Mouse (Mus musculus): ENCODE measurements around the gene E430018J23Rik. TPM values are rescaled to one million over a fixed set of nuclear protein-coding genes. Genes with fewer than 3 reads are reported as not detected.

Gene E430018J23Rik
- 3.8 and 4.6 TPM in 2 replicates for polyA plus RNA-seq (2014; fragmentation: Nextera tagmentation; extraction: Ambion mirVana)

GRCm38 (mm10) chr7:127393157-127393943 lies at the start of gene E430018J23Rik:
E430018J23Rik (minus strand) TSS chr7:127393629.
- Histone ChIP-seq H3K27ac (replicated peaks in 1 of 2; ENCODE audit: control insufficient read depth in 1 of 2, insufficient read depth in 1 of 2, low read depth in 2 of 2, low read length in 2 of 2) (peak within 1 kb of the TSS; percentile 89 to 91), H3K4me3 (ENCODE audit: control insufficient read depth in 1 of 2, insufficient read depth in 1 of 2, low read depth in 1 of 2, low read length in 2 of 2) (peak within 1 kb of the TSS; percentile 66 to 77), H3K4me1 (ENCODE audit: control insufficient read depth in 2 of 2, insufficient read depth in 2 of 2, low read length in 2 of 2) (peaks cover 10 to 12% of the 10 kb centered on the region in 2 experiments), H3K27me3 (ENCODE audit: control insufficient read depth, insufficient read depth, low read length) (no peaks in the 10 kb centered on the region), H3K36me3 (ENCODE audit: control insufficient read depth, insufficient read depth, low read length) (peaks cover 12% of the 10 kb centered on the region; the same call in 1 of the 2 replicates), H3K9me3 (ENCODE audit: control insufficient read depth, low read length) (no peaks in the 10 kb centered on the region), H3K9ac (ENCODE audit: low read length) (peak within 1 kb of the TSS; percentile 81), H3K4me2 (ENCODE audit: low read length) (peak within 1 kb of the TSS; percentile 72)
- WGBS: under 1% methylated on average over 45 of the region's 45 CpGs
- peak; percentile 90 for ATAC-seq (ENCODE audit: insufficient number of reproducible peaks, insufficient read depth, low FRiP score, low read depth)

DNA sequence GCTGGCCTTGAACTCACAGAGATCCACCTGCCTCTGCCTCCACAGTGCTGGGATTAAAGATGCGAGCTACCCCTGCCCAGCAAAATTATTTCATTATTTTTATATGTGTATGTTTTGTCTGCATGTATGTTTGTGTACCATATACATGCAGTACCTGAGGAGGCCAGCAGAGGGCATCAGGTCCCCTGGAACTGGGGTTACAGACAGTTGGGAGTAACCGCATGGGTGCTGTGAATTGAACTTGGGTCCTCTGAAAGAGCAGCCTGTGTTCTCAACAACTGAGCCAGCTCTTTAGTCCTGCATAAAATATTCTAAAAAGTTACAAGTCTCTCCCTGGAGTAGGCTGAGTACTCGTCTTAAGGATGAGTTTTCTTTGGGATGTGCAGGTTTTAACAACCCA lies 44.3 kb upstream of the E430018J23Rik start:
- Histone ChIP-seq H3K9ac (ENCODE audit: low read length) (no peak overlapping the region), H3K4me3 (ENCODE audit: control insufficient read depth in 1 of 2, insufficient read depth in 1 of 2, low read depth in 1 of 2, low read length in 2 of 2) (no peak overlapping the region), H3K27ac (replicated peaks in 1 of 2; ENCODE audit: control insufficient read depth in 1 of 2, insufficient read depth in 1 of 2, low read depth in 2 of 2, low read length in 2 of 2) (no peak overlapping the region), H3K4me1 (ENCODE audit: control insufficient read depth in 2 of 2, insufficient read depth in 2 of 2, low read length in 2 of 2) (no peaks in the 10 kb centered on the region), H3K36me3 (ENCODE audit: control insufficient read depth, insufficient read depth, low read length) (peaks cover 12% of the 10 kb centered on the region), H3K27me3 (ENCODE audit: control insufficient read depth, insufficient read depth, low read length) (no peaks in the 10 kb centered on the region), H3K4me2 (ENCODE audit: low read length) (no peak overlapping the region), H3K9me3 (ENCODE audit: control insufficient read depth, low read length) (peaks cover 5% of the 10 kb centered on the region)
- WGBS: 85% methylated on average over 3 of the region's 3 CpGs
- ATAC-seq (ENCODE audit: insufficient number of reproducible peaks, insufficient read depth, low FRiP score, low read depth): no peak

GRCm38 (mm10) chr7:127435206-127435605 lies 41.8 kb upstream of the E430018J23Rik start:
- 80% methylated on average over 4 of the region's 4 CpGs for WGBS
- no peak for ATAC-seq (ENCODE audit: insufficient number of reproducible peaks, insufficient read depth, low FRiP score, low read depth)
- Histone ChIP-seq H3K9me3 (ENCODE audit: control insufficient read depth, low read length) (peaks cover 5% of the 10 kb centered on the region), H3K27me3 (ENCODE audit: control insufficient read depth, insufficient read depth, low read length) (no peaks in the 10 kb centered on the region), H3K9ac (ENCODE audit: low read length) (no peak overlapping the region), H3K36me3 (ENCODE audit: control insufficient read depth, insufficient read depth, low read length) (no peaks in the 10 kb centered on the region), H3K4me3 (ENCODE audit: control insufficient read depth in 1 of 2, insufficient read depth in 1 of 2, low read depth in 1 of 2, low read length in 2 of 2) (no peak overlapping the region), H3K4me1 (ENCODE audit: control insufficient read depth in 2 of 2, insufficient read depth in 2 of 2, low read length in 2 of 2) (no peaks in the 10 kb centered on the region), H3K27ac (replicated peaks in 1 of 2; ENCODE audit: control insufficient read depth in 1 of 2, insufficient read depth in 1 of 2, low read depth in 2 of 2, low read length in 2 of 2) (no peak overlapping the region), H3K4me2 (ENCODE audit: low read length) (no peak overlapping the region)

DNA sequence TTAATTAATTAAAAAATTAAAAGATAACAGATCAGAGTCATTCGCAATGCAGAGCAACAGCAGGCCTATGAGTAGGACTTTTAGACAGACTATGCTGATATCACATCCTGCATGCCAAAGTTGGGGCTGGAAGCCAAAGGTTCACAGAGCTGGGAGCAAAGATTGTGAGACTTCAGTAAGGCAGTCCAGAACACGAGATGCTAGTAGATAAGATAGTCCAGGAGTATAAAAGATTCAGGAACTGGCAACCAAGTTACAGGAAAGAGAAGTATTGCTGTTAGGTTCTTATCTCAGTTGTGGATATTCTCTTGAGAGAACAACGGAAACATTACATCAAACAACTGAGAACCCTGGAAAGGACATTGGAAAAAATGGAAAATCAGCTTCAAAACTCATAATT lies 32.9 kb upstream of the E430018J23Rik start:
- Histone ChIP-seq H3K4me2 (ENCODE audit: low read length) (no peak overlapping the region), H3K4me3 (ENCODE audit: control insufficient read depth in 1 of 2, insufficient read depth in 1 of 2, low read depth in 1 of 2, low read length in 2 of 2) (no peak overlapping the region), H3K27me3 (ENCODE audit: control insufficient read depth, insufficient read depth, low read length) (peaks cover 7% of the 10 kb centered on the region; the same call in 1 of the 2 replicates), H3K4me1 (ENCODE audit: control insufficient read depth in 2 of 2, insufficient read depth in 2 of 2, low read length in 2 of 2) (peaks cover 0 to under 1% of the 10 kb centered on the region in 2 experiments; a peak in 2 of 4 replicates), H3K9ac (ENCODE audit: low read length) (no peak overlapping the region), H3K9me3 (ENCODE audit: control insufficient read depth, low read length) (no peaks in the 10 kb centered on the region), H3K36me3 (ENCODE audit: control insufficient read depth, insufficient read depth, low read length) (no peaks in the 10 kb centered on the region), H3K27ac (replicated peaks in 1 of 2; ENCODE audit: control insufficient read depth in 1 of 2, insufficient read depth in 1 of 2, low read depth in 2 of 2, low read length in 2 of 2) (no peak overlapping the region)
- no peak for ATAC-seq (ENCODE audit: insufficient number of reproducible peaks, insufficient read depth, low FRiP score, low read depth)
- 45% methylated on average over 3 of the region's 3 CpGs for WGBS

DNA sequence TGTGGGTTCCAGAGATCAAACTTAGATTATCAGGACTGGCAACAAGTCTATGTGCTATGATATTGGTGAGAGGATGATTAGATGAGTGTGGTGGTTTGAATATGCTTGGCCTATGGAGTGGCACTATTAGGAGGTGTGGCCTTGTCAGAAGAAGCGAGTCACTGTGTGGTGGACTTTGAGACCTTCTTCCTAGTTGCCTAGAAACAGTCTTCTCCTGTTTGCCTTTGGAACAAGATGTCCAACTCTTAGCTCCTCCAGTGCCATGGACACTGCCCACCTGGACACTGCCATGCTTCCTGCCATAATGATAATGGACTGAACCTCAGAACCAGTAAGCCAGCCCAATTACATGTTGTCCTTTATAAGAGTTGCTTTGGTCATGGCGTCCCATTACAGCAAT lies 32.5 kb upstream of the E430018J23Rik start:
- WGBS: 79% methylated on average over 2 of the region's 2 CpGs
- Histone ChIP-seq H3K4me2 (ENCODE audit: low read length) (no peak overlapping the region), H3K27ac (replicated peaks in 1 of 2; ENCODE audit: control insufficient read depth in 1 of 2, insufficient read depth in 1 of 2, low read depth in 2 of 2, low read length in 2 of 2) (no peak overlapping the region)

GRCm38 (mm10) chr7:127425291-127425690 lies 31.9 kb upstream of the E430018J23Rik start:
- no peak overlapping the region for H3K4me2 ChIP-seq (ENCODE audit: low read length)
- 84% methylated on average over 3 of the region's 3 CpGs for WGBS
- no peaks in the 10 kb centered on the region for H3K36me3 ChIP-seq (ENCODE audit: control insufficient read depth, insufficient read depth, low read length)
- peaks cover 7% of the 10 kb centered on the region; the same call in 1 of the 2 replicates for H3K27me3 ChIP-seq (ENCODE audit: control insufficient read depth, insufficient read depth, low read length)
- H3K27ac ChIP-seq (replicated peaks in 1 of 2; ENCODE audit: control insufficient read depth in 1 of 2, insufficient read depth in 1 of 2, low read depth in 2 of 2, low read length in 2 of 2): no peak overlapping the region
- H3K9ac ChIP-seq (ENCODE audit: low read length): no peak overlapping the region
- ATAC-seq (ENCODE audit: insufficient number of reproducible peaks, insufficient read depth, low FRiP score, low read depth): no peak
- no peak overlapping the region for H3K4me3 ChIP-seq (ENCODE audit: control insufficient read depth in 1 of 2, insufficient read depth in 1 of 2, low read depth in 1 of 2, low read length in 2 of 2)
- H3K4me1 ChIP-seq (ENCODE audit: control insufficient read depth in 2 of 2, insufficient read depth in 2 of 2, low read length in 2 of 2): peaks cover 0 to 6% of the 10 kb centered on the region in 2 experiments; a peak in 2 of 4 replicates
- no peaks in the 10 kb centered on the region for H3K9me3 ChIP-seq (ENCODE audit: control insufficient read depth, low read length)

More for the DNA sequence above, 32.5 kb upstream of the E430018J23Rik start:
- ATAC-seq (ENCODE audit: insufficient number of reproducible peaks, insufficient read depth, low FRiP score, low read depth): no peak
- Histone ChIP-seq H3K9me3 (ENCODE audit: control insufficient read depth, low read length) (no peaks in the 10 kb centered on the region), H3K27me3 (ENCODE audit: control insufficient read depth, insufficient read depth, low read length) (peaks cover 7% of the 10 kb centered on the region; the same call in 1 of the 2 replicates), H3K4me1 (ENCODE audit: control insufficient read depth in 2 of 2, insufficient read depth in 2 of 2, low read length in 2 of 2) (peaks cover 0 to 5% of the 10 kb centered on the region in 2 experiments; a peak in 2 of 4 replicates), H3K9ac (ENCODE audit: low read length) (no peak overlapping the region), H3K36me3 (ENCODE audit: control insufficient read depth, insufficient read depth, low read length) (no peaks in the 10 kb centered on the region), H3K4me3 (ENCODE audit: control insufficient read depth in 1 of 2, insufficient read depth in 1 of 2, low read depth in 1 of 2, low read length in 2 of 2) (no peak overlapping the region)

DNA sequence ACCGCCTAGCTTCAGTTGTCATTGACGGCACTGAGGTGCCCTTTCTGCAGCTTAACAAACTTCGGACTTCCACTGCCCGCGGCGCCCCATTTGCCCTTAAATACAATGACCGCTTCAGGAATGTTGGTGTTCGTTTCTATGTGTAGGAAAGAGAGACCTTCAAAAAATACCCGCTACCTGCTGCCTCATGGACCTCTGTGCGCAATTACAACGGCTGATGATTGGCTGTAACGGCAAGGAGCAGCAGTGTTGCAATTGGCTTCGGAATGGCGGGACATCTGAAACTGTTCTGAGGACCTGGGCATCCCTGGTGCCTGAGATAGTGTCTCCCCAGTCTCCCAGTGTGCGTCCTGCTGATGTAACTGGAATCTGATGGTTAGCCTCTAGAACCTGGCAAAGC lies 28.8 kb upstream of the E430018J23Rik start:
- Histone ChIP-seq H3K27ac (replicated peaks in 1 of 2; ENCODE audit: control insufficient read depth in 1 of 2, insufficient read depth in 1 of 2, low read depth in 2 of 2, low read length in 2 of 2) (no peak overlapping the region), H3K9me3 (ENCODE audit: control insufficient read depth, low read length) (no peaks in the 10 kb centered on the region), H3K27me3 (ENCODE audit: control insufficient read depth, insufficient read depth, low read length) (peaks cover 7% of the 10 kb centered on the region; the same call in 1 of the 2 replicates), H3K4me2 (ENCODE audit: low read length) (peak overlapping the region; percentile 94), H3K4me1 (ENCODE audit: control insufficient read depth in 2 of 2, insufficient read depth in 2 of 2, low read length in 2 of 2) (peaks cover 0 to 6% of the 10 kb centered on the region in 2 experiments; a peak in 2 of 4 replicates), H3K4me3 (ENCODE audit: control insufficient read depth in 1 of 2, insufficient read depth in 1 of 2, low read depth in 1 of 2, low read length in 2 of 2) (peak overlapping the region; percentile 77 to 80), H3K36me3 (ENCODE audit: control insufficient read depth, insufficient read depth, low read length) (peaks cover 16% of the 10 kb centered on the region), H3K9ac (ENCODE audit: low read length) (peak overlapping the region; percentile 87)
- 1% methylated on average over 15 of the region's 15 CpGs for WGBS
- ATAC-seq (ENCODE audit: insufficient number of reproducible peaks, insufficient read depth, low FRiP score, low read depth): no peak
